Mouse (Mus musculus): ENCODE measurements around the gene Hmx1.
A peak's percentile ranks its signal among the peaks of the same experiment; 100 is the strongest.

Hmx1 gene

GRCm38 (mm10) chr5:35397642-35398309, 8.9 kb downstream of the Hmx1 start:
- no peak for DNase-seq (ENCODE audit: extremely low read depth, insufficient read length, low spot score)

DNA sequence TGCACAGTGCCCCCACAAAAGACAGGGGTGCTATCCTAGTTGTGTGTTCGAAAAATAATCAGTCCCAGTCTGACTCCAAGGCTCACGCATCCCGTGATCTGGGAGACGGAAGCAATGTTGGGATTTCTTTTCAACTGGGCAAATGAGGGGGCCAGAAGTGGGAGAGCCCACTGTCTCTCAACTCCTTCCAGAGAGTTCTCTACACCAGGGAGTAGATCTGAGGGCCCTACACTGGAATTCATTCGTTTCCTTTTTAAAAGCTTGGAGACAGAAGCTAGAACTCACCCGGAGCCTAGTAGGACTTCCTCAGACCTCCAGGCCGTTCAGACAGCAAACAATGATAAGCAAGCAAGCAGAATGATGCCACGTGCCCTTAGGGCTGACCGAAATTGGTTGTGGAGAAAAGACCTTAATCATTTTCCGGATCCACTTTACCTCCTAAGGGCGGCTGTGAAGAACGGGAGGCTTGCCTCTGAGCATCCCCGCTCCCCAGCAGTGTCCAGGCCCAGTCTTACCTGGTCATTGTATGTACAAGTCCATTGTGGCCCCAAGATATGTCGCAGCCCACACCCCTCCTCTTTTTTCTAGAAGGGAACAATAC, 9.5 kb downstream of the Hmx1 start:
- no peak for DNase-seq (ENCODE audit: extremely low read depth, insufficient read length, low spot score)

DNA sequence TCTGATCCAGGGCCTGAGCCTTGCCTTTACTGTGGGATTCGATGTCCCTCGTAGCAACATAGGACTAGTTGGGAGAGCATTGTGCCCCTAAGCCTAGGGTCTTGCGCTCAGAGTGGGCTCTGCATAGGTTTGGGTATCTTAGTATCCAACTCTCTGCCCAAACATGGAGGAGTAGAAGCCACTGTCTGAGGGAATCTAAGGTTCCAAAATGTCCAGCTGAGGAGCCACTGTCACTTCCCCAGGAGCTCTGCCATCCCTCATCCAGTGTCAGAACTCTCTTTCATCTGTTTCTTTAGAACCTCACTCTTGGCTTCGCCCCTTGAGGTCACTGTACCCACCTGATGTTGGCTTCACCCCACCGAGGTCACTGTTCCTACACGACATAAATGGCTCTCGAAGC, 10.2 kb downstream of the Hmx1 start:
- no peak for DNase-seq (ENCODE audit: extremely low read depth, insufficient read length, low spot score)

GRCm38 (mm10) chr5:35399704-35400320, 10.9 kb downstream of the Hmx1 start:
- DNase-seq (ENCODE audit: extremely low read depth, insufficient read length, low spot score): no peak

DNA sequence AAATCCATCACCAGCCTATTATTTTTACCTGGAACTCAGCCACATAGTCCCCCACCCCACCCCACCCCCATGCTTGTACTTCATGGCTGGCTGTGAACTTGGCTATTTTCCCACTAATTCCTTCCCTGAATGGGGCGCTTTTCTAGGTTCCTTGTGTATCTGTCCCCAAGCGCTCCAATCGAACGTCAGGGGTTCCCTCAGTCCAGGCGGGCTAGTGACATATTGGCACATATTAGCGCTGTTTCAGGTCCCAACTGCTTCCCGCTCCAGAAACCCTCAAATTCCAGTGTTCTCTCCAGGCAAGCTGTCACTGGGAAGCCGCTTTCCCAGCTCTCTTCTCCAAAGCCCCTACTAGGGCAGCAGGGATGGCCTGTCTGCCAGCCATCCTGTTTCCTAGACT, 12.3 kb downstream of the Hmx1 start:
- no peak for DNase-seq (ENCODE audit: extremely low read depth, insufficient read length, low spot score)

DNA sequence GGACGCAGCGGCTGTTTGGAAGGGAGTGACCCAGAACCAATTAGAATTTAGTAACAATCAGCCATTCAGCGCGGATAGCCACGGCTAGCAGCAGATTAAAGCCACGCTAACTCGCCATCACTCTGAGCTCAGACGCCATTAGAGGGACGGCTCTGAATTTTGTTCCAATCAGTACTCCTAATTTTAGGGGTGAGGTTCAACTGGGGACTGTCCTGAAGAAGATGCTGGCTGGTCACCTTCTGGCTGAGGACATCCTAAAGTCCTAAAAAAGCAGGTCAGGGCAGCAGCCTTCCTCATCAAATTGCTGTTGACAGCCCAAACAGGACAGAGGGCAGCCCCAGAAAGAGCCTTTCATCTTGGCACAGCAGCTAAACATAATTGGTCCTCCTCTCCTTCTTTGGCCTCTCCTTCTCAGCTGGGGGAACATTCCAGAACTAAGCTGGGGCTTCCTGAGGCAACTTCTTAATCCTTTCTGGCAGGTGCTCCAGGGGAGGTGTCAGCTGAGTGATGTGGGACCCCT, 18.6 kb downstream of the Hmx1 start:
- no peak for DNase-seq (ENCODE audit: extremely low read depth, insufficient read length, low spot score)

- no peak for DNase-seq (ENCODE audit: extremely low read depth, insufficient read length, low spot score)
Observed at GRCm38 (mm10) chr5:35411028-35411427, 22.1 kb downstream of the Hmx1 start.

DNA sequence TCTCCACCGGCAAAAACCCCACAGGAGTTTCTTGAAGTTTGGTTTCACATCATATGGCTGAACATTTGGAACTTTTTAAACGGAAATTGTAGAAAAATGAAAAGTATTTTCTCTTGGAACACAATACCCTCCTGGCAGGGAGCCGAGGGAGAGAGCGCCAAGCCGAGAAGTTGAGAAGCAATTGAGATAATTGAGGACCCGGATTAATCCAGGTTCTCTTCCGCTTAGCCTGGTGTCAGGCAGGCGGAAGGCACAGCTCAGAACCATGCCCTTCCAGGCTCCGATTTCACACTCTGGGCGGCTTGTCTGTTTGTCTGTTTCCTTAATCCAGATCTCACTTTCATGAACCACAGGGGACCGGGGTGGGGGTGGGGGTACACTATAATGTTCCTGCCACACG, 23.9 kb downstream of the Hmx1 start:
- DNase-seq (ENCODE audit: extremely low read depth, insufficient read length, low spot score): no peak

DNA sequence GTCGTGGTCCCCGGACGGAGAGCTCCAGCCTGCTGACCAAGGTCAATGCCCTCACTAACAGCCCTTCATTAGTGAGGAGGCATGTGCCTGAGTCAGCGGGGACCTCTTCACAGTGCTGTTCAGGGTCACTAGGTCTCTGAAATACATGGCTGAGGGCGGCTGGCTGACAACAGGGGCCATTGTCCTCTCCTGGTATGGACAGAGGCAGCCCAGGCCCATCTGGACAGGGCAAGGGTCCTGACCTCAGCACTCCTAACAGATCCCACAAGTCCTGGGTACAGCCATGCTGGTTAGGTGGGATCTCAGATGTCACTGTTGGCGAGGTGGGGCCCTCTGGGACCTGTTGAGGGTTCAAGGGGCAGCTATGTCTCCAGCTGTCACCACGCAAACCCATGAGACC, 28.8 kb downstream of the Hmx1 start:
- DNase-seq (ENCODE audit: extremely low read depth, insufficient read length, low spot score): no peak

DNA sequence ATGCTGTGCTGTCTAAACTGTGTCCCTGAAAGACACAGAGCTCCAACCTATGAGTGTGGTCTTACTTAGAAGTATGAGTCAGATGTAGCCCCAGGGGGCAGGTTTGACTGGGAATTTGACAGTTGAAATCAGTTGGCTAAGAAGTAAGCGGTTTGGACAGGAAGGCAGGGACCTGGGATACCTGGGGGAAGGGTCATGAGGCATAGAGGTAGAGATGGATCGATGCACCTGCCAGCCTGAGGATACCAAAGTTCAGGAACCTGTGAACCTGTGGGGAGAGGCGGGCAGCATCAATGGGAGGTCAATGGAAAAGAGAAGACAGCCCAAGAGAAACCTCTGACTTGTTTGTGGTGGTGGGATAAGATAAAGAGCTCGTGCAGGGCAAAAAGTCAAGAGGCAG, 32.7 kb downstream of the Hmx1 start:
- DNase-seq (ENCODE audit: extremely low read depth, insufficient read length, low spot score): no peak

GRCm38 (mm10) chr5:35425218-35425617, 36.3 kb downstream of the Hmx1 start:
- no peak for DNase-seq (ENCODE audit: extremely low read depth, insufficient read length, low spot score)

DNA sequence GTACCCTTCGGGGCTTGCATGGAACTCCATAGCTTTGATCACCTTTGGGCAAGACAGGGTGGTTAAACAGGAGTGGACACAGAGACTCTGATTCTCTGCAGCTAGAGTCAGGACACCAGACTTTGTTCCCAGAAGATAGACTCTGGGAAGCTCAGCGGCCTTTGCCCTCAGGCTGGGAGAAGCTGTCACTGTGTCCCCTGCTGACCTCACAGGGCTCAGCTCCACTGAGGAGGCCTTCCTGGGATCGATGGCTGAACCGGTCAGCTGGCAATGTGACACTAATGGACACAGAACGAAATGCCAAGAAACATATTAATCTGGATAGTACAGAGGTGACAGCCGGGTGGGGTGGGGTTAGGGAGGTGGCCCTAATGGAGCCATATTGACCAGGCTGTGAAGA, 39.0 kb downstream of the Hmx1 start:
- DNase-seq (ENCODE audit: extremely low read depth, insufficient read length, low spot score): no peak

- DNase-seq (ENCODE audit: extremely low read depth, insufficient read length, low spot score): no peak
Observed at GRCm38 (mm10) chr5:35428421-35428820, 39.5 kb downstream of the Hmx1 start.

GRCm38 (mm10) chr5:35432098-35432497, 43.2 kb downstream of the Hmx1 start:
- no peak for DNase-seq (ENCODE audit: extremely low read depth, insufficient read length, low spot score)

DNA sequence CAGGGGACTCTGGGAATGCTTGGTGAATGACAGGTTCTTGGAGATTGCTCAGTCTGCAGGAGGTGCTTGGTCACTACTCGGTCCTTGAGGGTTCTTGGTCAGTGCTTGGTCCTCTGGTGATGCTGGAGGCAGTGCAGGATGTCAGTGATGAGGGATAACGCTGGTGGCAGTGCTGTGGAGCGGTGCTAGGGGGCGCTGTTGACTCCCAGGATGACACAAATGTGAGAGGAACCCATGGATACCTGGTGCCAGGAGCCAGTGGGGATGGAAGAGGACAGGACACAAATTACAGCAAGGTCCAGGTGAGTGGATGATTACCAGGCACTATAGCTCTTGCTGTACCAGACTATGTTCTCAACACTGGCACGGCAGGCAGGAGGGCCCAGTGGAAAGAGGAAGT, 45.1 kb downstream of the Hmx1 start:
- no peak for DNase-seq (ENCODE audit: extremely low read depth, insufficient read length, low spot score)

- DNase-seq (ENCODE audit: extremely low read depth, insufficient read length, low spot score): no peak
Observed at GRCm38 (mm10) chr5:35434703-35435102, 45.8 kb downstream of the Hmx1 start.

DNA sequence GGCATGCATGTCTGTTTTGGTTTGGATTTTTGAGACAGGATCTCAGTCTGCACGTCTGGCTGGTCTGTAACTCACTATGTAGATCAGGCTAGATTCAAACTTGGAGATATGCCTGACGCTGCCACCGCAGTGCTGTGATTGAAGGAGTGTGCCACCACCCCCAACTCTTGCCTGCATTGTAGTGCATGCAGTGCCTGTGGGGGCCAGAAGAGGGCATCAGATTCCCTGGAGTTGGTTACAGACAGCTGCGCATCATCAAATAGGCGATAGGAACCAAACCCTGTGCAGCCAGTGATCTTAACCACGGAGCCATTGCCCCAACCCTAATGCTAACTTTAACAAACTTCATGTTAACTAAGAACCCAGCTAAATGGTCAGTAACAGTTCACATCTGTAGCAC, 49.9 kb downstream of the Hmx1 start:
- DNase-seq (ENCODE audit: extremely low read depth, insufficient read length, low spot score): no peak

GRCm38 (mm10) chr5:35440459-35440858, 51.6 kb downstream of the Hmx1 start:
- no peak for DNase-seq (ENCODE audit: extremely low read depth, insufficient read length, low spot score)

DNA sequence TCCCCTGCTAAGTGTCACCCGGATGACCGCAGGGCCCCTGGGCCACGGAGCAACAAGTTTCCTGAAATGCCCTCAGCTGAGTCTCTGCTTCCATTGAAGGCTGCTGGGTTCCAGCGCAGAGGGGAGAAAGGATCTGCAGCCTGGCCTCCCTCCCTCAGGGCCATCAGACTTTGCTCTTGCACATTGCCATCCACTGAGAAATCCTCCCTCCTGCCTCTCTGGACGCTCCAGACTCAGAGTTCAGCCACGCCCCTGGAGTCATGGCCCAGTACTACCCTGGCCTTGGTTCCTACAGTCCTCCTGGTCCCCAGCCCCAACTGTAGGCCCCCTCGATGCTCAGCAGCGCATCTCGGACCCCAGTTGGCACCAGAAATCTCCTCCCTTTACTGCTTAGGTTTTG, 52.5 kb downstream of the Hmx1 start:
- no peak for DNase-seq (ENCODE audit: extremely low read depth, insufficient read length, low spot score)

DNA sequence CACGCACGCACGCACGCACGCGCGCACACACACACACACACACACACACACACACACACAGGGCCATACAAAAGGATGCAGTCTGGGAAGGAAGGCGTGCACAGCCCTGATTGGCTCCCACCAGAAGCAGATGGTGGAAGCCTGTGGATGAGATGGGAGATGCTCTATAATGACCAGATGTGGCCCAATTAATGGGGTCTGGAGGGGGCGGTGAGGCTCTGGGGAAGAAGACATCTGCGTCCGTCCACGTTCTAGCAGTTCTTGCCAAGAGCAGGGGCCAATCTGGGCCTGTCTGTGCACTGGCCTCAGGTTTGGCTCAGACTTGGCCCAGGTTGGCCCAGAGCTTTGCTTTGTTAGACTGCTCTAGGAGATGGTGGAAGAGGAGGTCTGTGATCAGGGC, 55.8 kb downstream of the Hmx1 start:
- no peak for DNase-seq (ENCODE audit: extremely low read depth, insufficient read length, low spot score)

- peak; percentile 9 for DNase-seq (ENCODE audit: extremely low read depth, insufficient read length, low spot score)
Observed at GRCm38 (mm10) chr5:35447656-35448443, 58.9 kb downstream of the Hmx1 start.
